Mouse (Mus musculus) midbrain, embryonic 13.5 days (tissue): ENCODE results near the gene Xrcc3. TPM values are rescaled to one million over a fixed set of nuclear protein-coding genes. Genes with fewer than 3 reads are reported as not detected.

ENCODE experiments used
- ATAC-seq: fragments of 200-750 bp; cut with Nextera tagmentation; 2 replicates; pipeline ENCODE4 v1.8.0; 2017; ENCODE audit warnings: mild to moderate bottlenecking, moderate TSS enrichment, moderate library complexity
- H3K27ac ChIP-seq: fragments of 300-500 bp; sonication (generic); 2 replicates; pipeline ENCODE4 v1.5.1; 2015; ENCODE audit warnings: inconsistent platforms, mild to moderate bottlenecking, moderate library complexity
- H3K27me3 ChIP-seq: fragments of 300-500 bp; sonication (generic); 2 replicates; pipeline ENCODE4 v1.6.1; 2015; ENCODE audit warnings: mild to moderate bottlenecking, inconsistent platforms
- H3K36me3 ChIP-seq: fragments of 300-500 bp; sonication (generic); 2 replicates; pipeline ENCODE4 v1.6.1; 2015; ENCODE audit warnings: mild to moderate bottlenecking, inconsistent platforms
- H3K4me1 ChIP-seq: fragments of 300-500 bp; sonication (generic); replicated peaks from 2 replicates; pipeline ENCODE4 v1.6.1; 2015; ENCODE audit warnings: inconsistent platforms
- H3K4me2 ChIP-seq: fragments of 300-500 bp; sonication (generic); replicated peaks from 2 replicates; pipeline ENCODE4 v1.6.1; 2015; ENCODE audit warnings: moderate library complexity, mild to moderate bottlenecking, inconsistent platforms
- H3K4me3 ChIP-seq: fragments of 300-500 bp; sonication (generic); replicated peaks from 2 replicates; pipeline ENCODE4 v1.5.1; 2015; ENCODE audit warnings: mild to moderate bottlenecking, inconsistent platforms
- H3K9ac ChIP-seq: fragments of 300-500 bp; sonication (generic); replicated peaks from 2 replicates; pipeline ENCODE4 v1.6.1; 2015; ENCODE audit warnings: mild to moderate bottlenecking, inconsistent platforms
- H3K9me3 ChIP-seq: fragments of 300-500 bp; sonication (generic); 2 replicates; pipeline ENCODE4 v1.6.1; 2016; ENCODE audit warnings: mild to moderate bottlenecking, inconsistent platforms
- WGBS: fragments of 180-500 bp; shearing (Covaris S2); methylation state at CpG from one replicate; pipeline ENCODE4 v1.1.7; 2015; 5-methylcytosine and 5-hydroxymethylcytosine counted together
- polyA plus RNA-seq: library from polyadenylated mRNA; unstranded; fragments of >200 nt; fragmentation: Nextera tagmentation; extraction: Ambion mirVana; gene quantifications from 2 replicates; pipeline ENCODE4 v1.2.1, GENCODE M21; 2015

Gene Xrcc3
- polyA plus RNA-seq, 1 experiment from 2014 or later: 4.4 TPM

DNA sequence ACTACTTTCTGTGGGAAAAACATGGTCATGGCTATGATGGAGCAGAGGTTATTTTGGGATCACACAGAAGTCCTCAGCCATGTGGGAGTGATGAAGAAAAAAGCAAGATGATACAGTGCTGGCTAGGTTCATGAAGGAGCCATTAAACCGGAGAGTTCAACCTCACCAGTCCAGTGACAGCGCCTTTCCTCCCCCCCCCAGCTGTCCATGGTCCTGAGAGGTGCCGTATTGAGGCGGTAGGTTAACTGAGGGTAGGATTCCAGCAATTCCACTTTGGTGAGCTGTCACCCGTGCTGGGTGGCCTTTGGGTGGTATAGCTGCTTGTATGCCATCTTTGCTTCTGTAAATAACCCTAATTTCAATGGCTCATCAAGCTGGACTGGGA is 57.0 kb downstream of the Xrcc3 start:
- 62% methylated on average over 5 of the region's 5 CpGs for WGBS
- Histone ChIP-seq H3K9me3 (no peaks in the 10 kb centered on the region), H3K4me1 (peaks cover 33% of the 10 kb centered on the region), H3K4me3 (no peak overlapping the region), H3K9ac (no peak overlapping the region), H3K27me3 (no peaks in the 10 kb centered on the region), H3K36me3 (no peaks in the 10 kb centered on the region), H3K27ac (no peak overlapping the region), H3K4me2 (no peak overlapping the region)
- ATAC-seq: no peak

DNA sequence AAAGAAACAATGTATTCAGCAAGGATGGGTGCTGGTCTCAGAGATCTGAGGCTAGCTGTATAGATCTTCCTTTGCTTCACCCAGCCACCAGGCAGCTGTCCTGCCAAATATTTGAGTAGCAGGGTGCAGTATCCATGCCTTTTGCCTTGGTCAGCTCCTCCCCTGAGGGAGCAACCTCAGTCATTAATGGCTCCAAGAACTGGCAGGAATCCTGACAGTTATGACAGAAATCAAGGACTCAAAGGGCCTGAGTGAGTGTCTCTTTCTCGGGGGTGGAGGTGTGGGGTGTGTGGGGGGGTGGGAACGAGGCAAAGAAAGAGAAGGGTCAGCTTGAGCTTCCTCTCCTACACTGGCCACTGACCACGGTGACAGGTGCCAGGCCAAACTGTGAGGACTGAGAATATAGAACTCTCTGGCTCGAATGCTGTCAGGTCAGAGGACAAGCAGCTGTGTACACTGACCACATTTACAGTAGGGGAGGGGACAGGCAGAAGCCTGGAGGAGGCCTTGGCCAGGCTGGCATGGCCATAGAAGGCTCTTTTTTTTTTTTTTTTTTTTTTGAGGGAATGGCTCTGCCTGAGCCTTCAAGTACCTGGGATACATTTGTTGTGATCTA is 57.5 kb downstream of the Xrcc3 start:
- 74% methylated on average over 4 of the region's 4 CpGs for WGBS
- Histone ChIP-seq H3K4me3 (no peak overlapping the region), H3K27ac (no peak overlapping the region), H3K9me3 (no peaks in the 10 kb centered on the region), H3K27me3 (no peaks in the 10 kb centered on the region), H3K4me2 (no peak overlapping the region), H3K4me1 (peaks cover 28% of the 10 kb centered on the region), H3K36me3 (no peaks in the 10 kb centered on the region), H3K9ac (no peak overlapping the region)
- no peak for ATAC-seq

DNA sequence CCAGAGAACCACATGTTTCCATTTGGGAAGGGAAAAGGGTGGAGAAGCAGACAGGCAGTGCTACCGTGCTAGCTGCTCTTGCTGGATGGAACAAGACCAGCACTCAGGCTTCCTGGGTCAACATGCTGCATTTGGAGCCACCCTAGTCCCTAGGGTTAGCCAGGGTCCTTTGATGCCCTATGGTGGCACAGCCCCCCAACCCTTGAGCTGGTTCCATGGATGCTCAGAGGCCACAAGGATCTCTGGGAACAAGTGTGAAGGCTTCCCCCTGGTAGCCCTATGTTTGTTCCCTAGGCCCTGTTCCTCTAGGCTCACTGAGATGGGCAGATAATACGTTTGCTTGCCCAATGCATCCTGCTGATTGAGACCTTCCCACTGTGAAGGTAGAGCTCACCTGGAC is 58.4 kb downstream of the Xrcc3 start:
- H3K4me1 ChIP-seq: peaks cover 18% of the 10 kb centered on the region
- WGBS: 71% methylated on average over 2 of the region's 2 CpGs
- no peak overlapping the region for H3K4me2 ChIP-seq
- no peaks in the 10 kb centered on the region for H3K36me3 ChIP-seq
- no peak overlapping the region for H3K9ac ChIP-seq
- no peaks in the 10 kb centered on the region for H3K27me3 ChIP-seq
- H3K4me3 ChIP-seq: no peak overlapping the region
- no peaks in the 10 kb centered on the region for H3K9me3 ChIP-seq
- H3K27ac ChIP-seq: no peak overlapping the region
- ATAC-seq: no peak

DNA sequence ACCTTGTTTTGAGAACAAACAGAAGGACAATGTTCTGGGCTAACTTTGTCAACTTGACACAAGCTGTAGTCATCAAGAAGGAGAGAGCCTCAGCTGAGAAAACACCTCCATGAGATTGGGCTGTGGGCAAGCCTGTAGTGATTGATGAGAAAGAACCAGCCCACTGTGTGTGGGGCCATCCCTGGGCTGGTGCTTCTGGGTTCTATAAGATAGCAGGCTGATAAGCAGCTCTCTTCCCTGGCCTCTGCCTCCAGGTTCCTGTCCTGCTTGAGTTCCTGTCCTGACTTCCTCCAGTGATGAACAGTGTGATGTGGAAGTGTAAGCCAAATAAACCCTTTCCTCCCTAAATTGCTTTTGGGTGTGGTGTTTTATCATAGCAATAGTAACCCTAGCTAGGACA is 59.0 kb downstream of the Xrcc3 start:
- H3K4me3 ChIP-seq: no peak overlapping the region
- no peak for ATAC-seq
- no peak overlapping the region for H3K4me2 ChIP-seq
- no peaks in the 10 kb centered on the region for H3K9me3 ChIP-seq
- H3K9ac ChIP-seq: no peak overlapping the region
- no peak overlapping the region for H3K27ac ChIP-seq
- peaks cover 13% of the 10 kb centered on the region for H3K4me1 ChIP-seq
- no peaks in the 10 kb centered on the region for H3K36me3 ChIP-seq
- no peaks in the 10 kb centered on the region for H3K27me3 ChIP-seq

DNA sequence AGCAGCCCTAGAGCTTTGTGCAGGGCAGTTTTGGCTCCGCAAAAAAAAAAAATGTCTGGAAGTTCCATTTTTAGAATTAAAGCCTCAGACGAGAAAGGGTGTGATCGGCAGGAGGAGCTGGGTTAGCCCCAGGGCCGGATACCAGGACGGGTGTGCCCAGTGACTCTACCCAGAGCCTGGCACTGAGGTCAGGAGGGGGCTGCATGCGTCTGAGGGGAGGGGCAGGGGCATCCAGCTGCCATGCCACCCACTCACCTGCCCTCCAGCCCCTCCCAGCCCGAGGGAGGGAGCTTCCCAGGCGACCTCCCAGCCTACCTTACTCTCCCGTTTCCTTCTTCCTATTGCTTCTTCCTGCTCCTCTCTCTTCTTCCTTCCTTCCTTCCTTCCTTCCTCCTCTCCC is 60.3 kb downstream of the Xrcc3 start:
- H3K36me3 ChIP-seq: no peaks in the 10 kb centered on the region
- no peak overlapping the region for H3K4me2 ChIP-seq
- no peak overlapping the region for H3K9ac ChIP-seq
- no peak for ATAC-seq
- no peak overlapping the region for H3K27ac ChIP-seq
- H3K27me3 ChIP-seq: no peaks in the 10 kb centered on the region
- H3K4me3 ChIP-seq: no peak overlapping the region
- H3K9me3 ChIP-seq: no peaks in the 10 kb centered on the region
- H3K4me1 ChIP-seq: peaks cover 9% of the 10 kb centered on the region
- WGBS: 68% methylated on average over 9 of the region's 9 CpGs

Other genes with a start within 250 kb of the Xrcc3 start
- 49.2 and 57.2 TPM in 2 replicates for gene Mark3, start 239.3 kb downstream of the Xrcc3 start, polyA plus RNA-seq
- 1,952 and 2,005 TPM in 2 replicates for gene Ckb, start 141.5 kb downstream of the Xrcc3 start, polyA plus RNA-seq
- gene Trmt61a, start 135.8 kb downstream of the Xrcc3 start, polyA plus RNA-seq: 9.0 and 9.4 TPM in 2 replicates
- gene Bag5, start 100.6 kb downstream of the Xrcc3 start, polyA plus RNA-seq: 63.9 and 68.2 TPM in 2 replicates
- gene Apopt1, start 100.6 kb downstream of the Xrcc3 start, polyA plus RNA-seq: 59.5 and 59.6 TPM in 2 replicates
- 545 and 546 TPM in 2 replicates for gene Klc1, start 55.0 kb downstream of the Xrcc3 start, polyA plus RNA-seq
- gene Zfyve21, start 297 bp upstream of the Xrcc3 start, polyA plus RNA-seq: 34.7 and 36.6 TPM in 2 replicates
- gene Ppp1r13b, start 94.2 kb upstream of the Xrcc3 start, polyA plus RNA-seq: 17.8 and 19.7 TPM in 2 replicates
- 697 and 714 TPM in 2 replicates for gene Atp5mpl, start 153.1 kb upstream of the Xrcc3 start, polyA plus RNA-seq
- gene Tdrd9, start 157.7 kb upstream of the Xrcc3 start, polyA plus RNA-seq: 0.23 and 0.58 TPM in 2 replicates
- not detected in 2 replicates for gene Rd3l, start 167.4 kb upstream of the Xrcc3 start, polyA plus RNA-seq